In the genomic region with DNA sequence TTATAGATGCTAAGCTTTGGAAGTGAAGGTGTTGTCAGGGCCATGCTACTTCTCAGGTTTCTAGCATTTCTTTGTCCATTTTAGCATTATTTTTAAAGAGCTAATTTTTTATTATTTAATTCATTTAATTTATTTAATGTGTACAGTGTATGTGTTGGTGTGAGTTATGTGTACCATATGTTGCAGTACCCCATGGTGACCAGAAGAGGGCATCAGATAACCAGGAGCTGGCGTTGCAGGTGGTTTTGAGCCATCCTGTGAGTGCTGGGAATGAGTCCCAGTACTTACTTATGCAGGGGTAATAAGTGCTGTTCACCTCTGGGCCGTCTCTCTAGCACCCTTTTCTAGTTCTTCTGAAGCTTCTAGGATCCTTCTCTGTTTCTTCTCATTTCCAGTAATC, we compare ENCODE assay signal across 24 mouse cellular contexts. TPM values are rescaled to one million over a fixed set of nuclear protein-coding genes. Genes with fewer than 3 reads are reported as not detected.
DNase-seq lines count a peak whose midpoint lies in the region; ATAC-seq and TF ChIP-seq lines count a peak whose summit lies in the region.
"Had no signal": no experiment of that assay in that cellular context is flagged by ENCODE, and none has a peak within 500 bp of the region (broad histone marks: within the 10 kb centered on the region; RNA-seq: fewer than 3 reads in every experiment).

No protein-coding gene starts in this region.

- WGBS in hindbrain, postnatal 0 days: 81% methylated on average over 2 of the region's 2 CpGs
- WGBS in hindbrain, embryonic 12.5 days: 81% methylated on average over 2 of the region's 2 CpGs
- 84% methylated on average over 2 of the region's 2 CpGs for WGBS in lung, adult 2 months
- 81% methylated on average over 2 of the region's 2 CpGs for WGBS in bone marrow, adult 2 months

- peak; percentile 22; the same call in 1 of the 2 replicates for TF ChIP-seq CTCF in hindbrain, postnatal 0 days (IDR thresholded peaks at IDR 0.05; ENCODE audit: low read depth)
- TF ChIP-seq CTCF in lung, adult 2 months (IDR thresholded peaks at IDR 0.05; ENCODE audit: insufficient read depth, low read length): 0 out of 2 replicates have a peak, but pooled peaks have one; percentile 14
- TF ChIP-seq CTCF in bone marrow, adult 2 months (IDR thresholded peaks at IDR 0.05; ENCODE audit: control insufficient read depth, insufficient read depth, low read length): peak; percentile 20; the same call in 1 of the 2 replicates

- H3K9me3 ChIP-seq in hindbrain, postnatal 0 days (ENCODE audit: low read length): no peaks in the 10 kb centered on the region
- no peaks in the 10 kb centered on the region for H3K9me3 ChIP-seq in hindbrain, embryonic 12.5 days (replicated peaks)
- H3K9me3 ChIP-seq: lung, embryonic 15.5 days had no signal

- H3K4me3 ChIP-seq in hindbrain, postnatal 0 days (ENCODE audit: low read length): no peak overlapping the region
- no peak overlapping the region for H3K4me3 ChIP-seq in hindbrain, embryonic 12.5 days
- H3K4me3 ChIP-seq in lung, adult 2 months (replicated peaks; ENCODE audit: extremely low read depth, low read depth, low read length): no peak overlapping the region
- H3K4me3 ChIP-seq in bone marrow, adult 2 months (replicated peaks; ENCODE audit: control insufficient read depth, low read depth, low read length): no peak overlapping the region
- H3K4me3 ChIP-seq: forebrain, embryonic 10.5 days; limb, embryonic 13.5 days; lung, embryonic 15.5 days; midbrain, embryonic 15.5 days had no signal

- no peak for ATAC-seq in hindbrain, postnatal 0 days
- no peak for ATAC-seq in hindbrain, embryonic 12.5 days (ENCODE audit: low FRiP score)
- ATAC-seq: activated CD4-positive, CD25-positive, alpha-beta regulatory T cell, adult 4 months; midbrain, embryonic 15.5 days had no signal

- H3K4me1 ChIP-seq in hindbrain, postnatal 0 days (ENCODE audit: insufficient read depth, low read length): no peaks in the 10 kb centered on the region
- no peaks in the 10 kb centered on the region for H3K4me1 ChIP-seq in hindbrain, embryonic 12.5 days
- no peaks in the 10 kb centered on the region for H3K4me1 ChIP-seq in lung, adult 2 months (ENCODE audit: control insufficient read depth, insufficient read depth, low read length)
- H3K4me1 ChIP-seq in bone marrow, adult 2 months (ENCODE audit: control insufficient read depth, insufficient read depth, low read length): no peaks in the 10 kb centered on the region
- H3K4me1 ChIP-seq: forebrain, embryonic 10.5 days; limb, embryonic 13.5 days; lung, embryonic 15.5 days; midbrain, embryonic 15.5 days had no signal

- no peak overlapping the region for H3K27ac ChIP-seq in hindbrain, postnatal 0 days
- no peak overlapping the region for H3K27ac ChIP-seq in hindbrain, embryonic 12.5 days
- H3K27ac ChIP-seq in bone marrow, adult 2 months (ENCODE audit: control insufficient read depth, insufficient read depth, low read depth, low read length, poor library complexity): no peak overlapping the region
- H3K27ac ChIP-seq: forebrain, embryonic 10.5 days; limb, embryonic 13.5 days; lung, embryonic 15.5 days; midbrain, embryonic 15.5 days had no signal

- TF ChIP-seq POLR2A in lung, adult 2 months (IDR thresholded peaks at IDR 0.05; ENCODE audit: borderline replicate concordance, extremely low read depth, low read depth, low read length): no peak
- TF ChIP-seq POLR2A in bone marrow, adult 2 months (IDR thresholded peaks at IDR 0.05; ENCODE audit: borderline replicate concordance, control insufficient read depth, low read depth, low read length): no peak

- no peaks in the 10 kb centered on the region for H3K36me3 ChIP-seq in hindbrain, postnatal 0 days (ENCODE audit: insufficient read depth, low read length)
- H3K36me3 ChIP-seq in hindbrain, embryonic 12.5 days: no peaks in the 10 kb centered on the region
- H3K36me3 ChIP-seq: lung, embryonic 15.5 days; midbrain, embryonic 15.5 days had no signal

- no peak overlapping the region for H3K9ac ChIP-seq in hindbrain, postnatal 0 days (replicated peaks; ENCODE audit: low read length)
- no peak overlapping the region for H3K9ac ChIP-seq in hindbrain, embryonic 12.5 days
- H3K9ac ChIP-seq: limb, embryonic 13.5 days; lung, embryonic 15.5 days; midbrain, embryonic 15.5 days had no signal

- no peak for DNase-seq in hindbrain, postnatal 0 days (ENCODE audit: low spot score)
- DNase-seq in lung, adult 2 months: no peak
- DNase-seq in lung, adult 18-20 months: no peak
- DNase-seq in ES-CJ7 (ENCODE audit: low read depth, low spot score): peak; percentile 33
- DNase-seq in yolk sac, embryonic 10.5 days (ENCODE audit: low spot score): no peak
- DNase-seq in frontal cortex, postnatal 36 days (ENCODE audit: low spot score in 2 of 2): no peak
- DNase-seq: adrenal gland, postnatal 36 days; cerebellum, postnatal 10 days; gastrocnemius, postnatal 25 days; kidney, postnatal 10 days; layer of hippocampus, adult 9-11 months had no signal

- no peaks in the 10 kb centered on the region for H3K27me3 ChIP-seq in hindbrain, postnatal 0 days (ENCODE audit: insufficient read depth, low read length)
- no peaks in the 10 kb centered on the region for H3K27me3 ChIP-seq in hindbrain, embryonic 12.5 days
- H3K27me3 ChIP-seq: limb, embryonic 13.5 days; lung, embryonic 15.5 days; midbrain, embryonic 15.5 days had no signal

- no peak overlapping the region for H3K4me2 ChIP-seq in hindbrain, postnatal 0 days (ENCODE audit: low read depth, low read length)
- H3K4me2 ChIP-seq in hindbrain, embryonic 12.5 days (replicated peaks): no peak overlapping the region
- H3K4me2 ChIP-seq: limb, embryonic 13.5 days; lung, embryonic 15.5 days; midbrain, embryonic 15.5 days had no signal

RNA-seq across cellular contexts. Expression of gene Bbs9, which starts 19.6 kb away (rescaled TPM):
- total RNA-seq in hindbrain, postnatal 0 days (2014; rRNA removed): 27.0 and 27.5 TPM in 2 replicates
- 14.0 and 15.2 TPM in 2 replicates for polyA plus RNA-seq in hindbrain, postnatal 0 days (2015; fragmentation: Nextera tagmentation; extraction: Ambion mirVana)
- 19.5 and 21.5 TPM in 2 replicates for polyA plus RNA-seq in hindbrain, embryonic 12.5 days (2016; fragmentation: Nextera tagmentation; extraction: Ambion mirVana)
- polyA plus RNA-seq in lung, adult 2 months (2012; rRNA removed): 13.1 and 15.3 TPM in 2 replicates
- 4.5 and 8.0 TPM in 2 replicates for polyA plus RNA-seq in bone marrow, adult 2 months (2011; ENCODE audit: insufficient read depth, insufficient read length, low replicate concordance, missing spikeins)

RNA-seq across cellular contexts. Expression of gene Rp9, which starts 25.6 kb away (rescaled TPM):
- total RNA-seq in hindbrain, postnatal 0 days (2014; rRNA removed): 63.2 and 72.3 TPM in 2 replicates
- 75.1 and 81.4 TPM in 2 replicates for polyA plus RNA-seq in hindbrain, postnatal 0 days (2015; fragmentation: Nextera tagmentation; extraction: Ambion mirVana)
- polyA plus RNA-seq in hindbrain, embryonic 12.5 days (2016; fragmentation: Nextera tagmentation; extraction: Ambion mirVana): 63.8 and 66.5 TPM in 2 replicates
- polyA plus RNA-seq in lung, adult 2 months (2012; rRNA removed): 56.2 and 113 TPM in 2 replicates
- 42.4 and 64.8 TPM in 2 replicates for polyA plus RNA-seq in bone marrow, adult 2 months (2011; ENCODE audit: insufficient read depth, insufficient read length, low replicate concordance, missing spikeins)

RNA-seq across cellular contexts. Expression of gene Gm17545, which starts 41.0 kb away (rescaled TPM):
- not detected in 2 replicates for total RNA-seq in hindbrain, postnatal 0 days (2014; rRNA removed)
- not detected in 2 replicates for polyA plus RNA-seq in hindbrain, postnatal 0 days (2015; fragmentation: Nextera tagmentation; extraction: Ambion mirVana)
- not detected in 2 replicates for polyA plus RNA-seq in hindbrain, embryonic 12.5 days (2016; fragmentation: Nextera tagmentation; extraction: Ambion mirVana)
- not detected in 2 replicates for polyA plus RNA-seq in lung, adult 2 months (2012; rRNA removed)
- polyA plus RNA-seq in bone marrow, adult 2 months (2011; ENCODE audit: insufficient read depth, insufficient read length, low replicate concordance, missing spikeins): not detected in 2 replicates
- total RNA-seq: adrenal gland, postnatal 36 days; gastrocnemius, postnatal 25 days; hematopoietic stem cell, adult 5-6 weeks; megakaryocyte, adult 5-6 weeks had no signal
- polyA plus RNA-seq: activated CD4-positive, CD25-positive, alpha-beta regulatory T cell, adult 4 months; embryonic facial prominence, embryonic 14.5 days; forebrain, embryonic 10.5 days; frontal cortex, adult 2 months; heart, embryonic 14.5 days; limb, embryonic 13.5 days; lung, embryonic 15.5 days; midbrain, embryonic 15.5 days; thymus, postnatal 0 days had no signal
